Mouse (Mus musculus): ENCODE measurements at regions not wholly inside any gene's neighbourhood (a gene's known extent, or its start where the extent isn't known, plus 50 kb on each side); places are given as distances from the start of the nearest gene placed in this dataset.
A peak's percentile ranks its signal among the peaks of the same experiment; 100 is the strongest.
"Not testable (repeated sequence)": the region's sequence is repeated elsewhere in the genome, so short reads cannot be mapped to it uniquely, and the experiment has no call there.

DNA sequence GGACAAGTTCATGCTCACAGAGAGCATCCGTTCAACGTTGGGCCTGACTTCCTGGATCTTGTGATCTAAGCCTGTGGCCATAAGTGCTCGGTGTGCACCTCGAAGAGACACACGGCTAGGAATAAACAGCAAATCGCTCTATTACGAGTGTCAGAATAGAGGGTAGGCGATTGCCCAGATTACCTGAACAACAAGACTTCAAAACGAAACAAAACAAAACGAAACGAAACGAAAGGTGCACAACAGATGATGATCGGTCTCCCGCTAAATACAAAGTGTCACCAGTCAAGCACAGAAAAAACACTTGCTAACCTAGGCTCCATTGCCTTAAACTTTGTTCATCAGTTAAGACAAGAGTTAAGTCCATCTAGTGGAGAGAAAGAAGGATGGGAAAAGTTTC is 67.4 kb downstream of the Pdia4 start:
- not testable (repeated sequence) for DNase-seq (ENCODE audit: low spot score)

- peak; percentile 58 for DNase-seq (ENCODE audit: low spot score)
Measured at GRCm38 (mm10) chr6:47743856-47744255, 69.4 kb downstream of the Pdia4 start.

- peak; percentile 29 for DNase-seq (ENCODE audit: low spot score)
Measured at GRCm38 (mm10) chr6:47740216-47740615, 73.0 kb downstream of the Pdia4 start.

DNA sequence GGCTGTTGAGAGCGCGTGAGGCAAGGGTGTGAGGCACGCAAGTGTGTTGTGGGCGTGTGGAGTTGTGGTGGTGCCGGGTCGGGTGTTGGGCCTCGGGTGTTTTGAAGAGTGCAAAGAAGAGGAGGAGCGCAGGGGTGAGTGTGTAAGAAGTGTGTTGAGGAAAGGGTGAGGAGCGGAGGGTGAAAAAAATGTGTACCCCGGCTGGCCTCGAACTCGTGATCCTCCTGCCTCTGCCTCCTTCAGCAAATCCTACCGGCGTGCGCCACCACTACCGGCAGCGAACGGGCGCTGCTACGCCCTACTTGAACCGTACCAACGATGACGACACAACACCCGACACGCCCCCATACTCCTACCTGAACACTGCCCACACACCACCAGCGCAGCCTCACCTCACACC is 73.5 kb downstream of the Pdia4 start:
- DNase-seq (ENCODE audit: low spot score), result peak; percentile 74

DNA sequence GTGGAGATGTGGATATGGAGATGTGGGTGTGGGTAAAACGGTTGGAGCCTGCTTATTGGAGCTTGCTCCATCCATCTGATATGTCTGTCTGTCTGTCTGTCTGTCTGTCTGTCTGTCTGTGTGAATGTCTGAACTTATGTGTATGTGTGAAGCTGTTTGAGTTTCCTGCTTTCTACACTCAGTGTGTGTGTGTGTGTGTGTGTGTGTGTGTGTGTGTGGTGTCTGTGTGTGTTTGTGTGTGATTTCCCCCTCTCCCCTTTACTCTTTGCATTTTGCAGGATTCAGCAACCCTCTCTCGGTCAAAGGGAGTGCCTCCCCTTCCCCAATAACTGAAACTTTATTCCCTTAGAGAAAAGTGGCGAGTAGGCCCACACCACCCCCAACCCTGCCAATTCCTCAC is 75.3 kb downstream of the Pdia4 start:
- DNase-seq (ENCODE audit: low spot score), result not testable (repeated sequence)
